Mouse (Mus musculus) heart, adult 18-20 months (tissue): Measurements from ENCODE around the gene Fam84a. TPM values are rescaled to one million over a fixed set of nuclear protein-coding genes. Genes with fewer than 3 reads are reported as not detected.

Experiments used
- DNase-seq, 2 experiments: peaks; one replicate each; pipeline ENCODE4 v3.0.0; 2021 to 2022; ENCODE audit warnings: mixed read lengths in 1 of 2
- long read RNA-seq, 2 experiments: library from polyadenylated mRNA; stranded (forward); transcript quantifications; one replicate each; pipeline ENCODE4 v2.0.0; 2021
- total RNA-seq, 2 experiments: library from RNA; stranded (reverse); gene quantifications; 2 replicates each; pipeline ENCODE4 v1.2.3; 2021

Fam84a gene
- under 1 TPM; 0.35 to 0.98 TPM for total RNA-seq
- long read RNA-seq, experiment 1, partial matches to known transcripts: 0 of 1 reads
- long read RNA-seq, experiment 1, other reads (novel, unspliced or antisense): 1 of 1 reads
- long read RNA-seq, experiment 2, partial matches to known transcripts: 0 of 2 reads
- long read RNA-seq, experiment 2, other reads (novel, unspliced or antisense): 2 of 2 reads

DNA sequence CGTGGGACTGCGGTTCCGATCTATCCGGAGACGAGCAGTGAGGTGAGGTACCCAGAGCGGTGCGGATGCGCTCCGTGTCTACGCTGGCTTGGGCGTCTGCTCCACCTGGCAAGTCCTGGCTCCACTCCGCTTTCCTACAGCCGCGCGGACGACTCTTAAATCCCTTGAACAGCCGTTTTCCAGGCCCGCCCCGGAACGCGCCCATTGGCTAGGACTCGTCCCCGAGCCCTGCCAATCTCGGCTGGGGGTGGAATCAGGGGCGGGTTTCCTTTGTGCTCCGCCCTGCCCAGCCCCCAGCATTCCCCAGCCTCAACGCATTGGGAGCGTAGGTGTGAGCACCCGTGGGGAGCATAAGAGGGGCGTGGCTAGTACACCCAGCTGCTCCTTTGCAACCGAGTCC lies at the start of gene Fam84a:
Gene Fam84a, minus strand, starts transcription at position 134 of the 400 bp plus-strand sequence.
- DNase-seq: peak; percentile 85 to 86

DNA sequence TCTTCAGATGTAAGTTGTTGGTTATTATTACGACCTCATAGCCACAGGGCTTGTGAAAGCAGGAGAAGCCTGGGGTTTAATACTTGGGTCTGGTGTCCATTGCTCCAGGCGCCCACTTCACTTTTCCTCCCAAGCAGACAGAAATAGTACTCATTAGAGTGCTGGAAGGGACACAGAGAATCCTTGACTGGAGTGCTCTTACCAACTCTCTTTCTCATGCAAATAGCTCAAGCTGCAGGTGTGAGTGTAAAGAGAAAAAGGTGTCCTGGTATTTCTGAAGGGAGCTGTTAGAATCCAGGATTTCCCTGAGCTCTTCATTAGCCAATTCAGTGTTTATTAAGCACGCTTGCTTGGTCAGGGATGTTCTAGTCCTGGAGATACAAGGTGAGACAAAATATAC lies 43.6 kb upstream of the Fam84a start:
- DNase-seq: no peak

DNA sequence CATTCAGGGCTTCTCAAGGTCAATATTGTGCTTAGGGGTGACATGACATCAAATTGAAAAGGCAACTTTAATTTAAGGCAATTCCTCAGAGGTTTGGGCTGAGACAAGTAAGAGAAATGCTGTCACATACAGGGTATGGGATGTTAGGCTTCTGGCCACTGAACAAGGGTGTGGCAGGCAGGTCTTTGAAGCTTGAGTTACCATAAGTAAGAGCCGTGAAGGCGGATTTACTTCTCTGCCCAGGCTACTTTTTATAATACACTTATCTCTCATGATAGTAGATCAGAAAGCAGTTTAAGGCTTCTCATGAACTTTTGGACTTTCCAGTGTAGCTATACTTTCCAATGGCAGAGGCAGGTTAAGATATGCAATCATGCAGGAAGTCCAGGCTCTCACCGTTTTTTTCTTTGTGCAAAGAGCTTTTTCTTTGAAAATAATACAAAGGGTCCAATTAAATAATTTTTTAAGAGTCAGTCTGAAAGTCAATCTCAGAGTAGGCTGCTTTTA lies 34.9 kb upstream of the Fam84a start:
- DNase-seq: no peak

DNA sequence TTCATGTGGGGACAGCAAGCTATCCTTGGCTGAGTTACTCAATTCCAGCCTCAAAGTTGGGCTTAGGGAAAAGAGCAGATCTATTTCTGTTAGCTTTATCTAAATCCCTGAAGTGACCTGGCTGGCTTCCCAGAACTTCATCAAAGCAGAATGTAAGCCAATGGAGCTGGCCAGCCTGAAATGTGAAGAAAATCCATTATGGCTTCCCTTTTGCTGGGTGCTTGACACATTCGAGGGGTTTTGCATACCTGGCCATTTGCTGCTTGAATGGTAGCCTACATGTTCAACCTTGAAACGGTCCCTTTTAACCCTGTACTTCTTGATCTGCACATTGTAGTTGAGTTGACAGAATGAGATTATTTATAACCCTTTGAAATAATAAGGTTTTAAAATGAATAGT lies 13.9 kb upstream of the Fam84a start:
- DNase-seq: peak; percentile 79 to 81

DNA sequence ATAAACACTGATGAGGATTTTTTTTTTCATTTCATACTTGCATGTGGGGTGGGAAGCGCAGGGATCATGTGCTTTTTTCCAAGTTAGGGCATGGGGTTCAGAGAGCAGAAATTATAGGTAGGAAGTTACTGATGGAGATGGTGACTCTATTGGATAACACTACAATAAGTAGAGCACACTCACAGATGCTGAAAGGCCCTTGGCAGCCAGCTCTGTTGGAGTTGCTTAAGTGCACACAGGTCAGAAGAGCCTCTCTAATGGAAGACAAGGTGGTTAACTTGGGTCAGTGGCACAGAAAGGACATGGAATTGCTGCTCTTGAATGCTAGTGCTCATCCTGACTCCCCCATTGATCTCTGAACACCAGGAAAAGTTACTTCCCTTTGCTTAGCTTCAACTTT lies 13.1 kb upstream of the Fam84a start:
- peak; percentile 50 to 52 for DNase-seq

DNA sequence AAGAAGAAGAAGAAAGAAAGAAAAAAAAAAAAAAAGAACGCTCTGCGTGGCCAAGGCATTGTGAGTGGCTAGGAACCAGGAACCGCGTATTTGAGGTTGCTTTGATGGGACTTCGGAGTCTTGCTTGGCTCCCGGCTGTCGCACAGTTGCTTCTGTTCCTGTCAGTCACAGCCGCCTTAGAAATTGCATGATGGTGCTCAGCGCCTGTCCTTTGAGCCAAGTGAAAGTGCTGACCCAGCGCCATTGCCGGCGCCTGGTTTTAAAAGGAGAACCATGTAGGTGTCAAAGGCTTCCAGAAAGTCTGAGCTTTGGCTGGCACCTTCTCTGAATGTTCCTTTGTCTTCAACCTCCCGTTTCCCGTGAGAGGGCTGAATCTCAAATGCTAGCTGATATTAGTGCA lies 572 bp upstream of the Fam84a start:
- DNase-seq: peak; percentile 28 to 45

DNA sequence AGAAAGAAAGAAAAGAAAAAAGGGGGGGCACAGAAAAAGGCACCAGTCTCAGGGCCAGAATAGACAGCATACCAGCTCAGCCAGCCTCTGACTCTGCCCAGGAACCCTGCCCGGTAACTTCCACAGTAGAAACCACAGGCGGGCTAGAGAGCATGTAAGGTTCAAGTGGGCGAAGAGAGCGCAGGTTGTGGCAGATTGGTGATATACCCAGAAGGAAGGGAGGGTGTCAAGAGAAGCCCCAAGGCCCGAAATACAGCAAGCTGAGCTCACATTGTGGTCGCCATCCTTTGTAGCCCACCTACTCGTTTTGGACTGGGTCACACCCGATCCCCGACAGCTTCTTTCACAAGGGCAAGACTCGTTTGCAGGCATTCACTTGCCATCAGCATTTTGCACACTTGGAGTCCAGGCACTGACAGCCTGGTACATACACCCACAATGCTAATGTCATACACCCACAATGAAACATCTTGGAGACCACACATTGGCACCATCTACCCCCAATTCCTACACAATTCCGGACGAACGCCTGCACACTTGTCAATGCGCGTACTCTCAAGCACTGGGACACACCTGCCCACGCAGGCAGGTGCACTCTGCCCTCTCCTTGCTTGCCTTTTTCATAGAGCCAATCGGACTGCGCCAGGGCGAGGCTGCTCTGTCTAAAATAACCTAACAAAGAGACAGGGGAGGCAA lies 770 bp downstream of the Fam84a start:
- peak; percentile 4 to 9 for DNase-seq

DNA sequence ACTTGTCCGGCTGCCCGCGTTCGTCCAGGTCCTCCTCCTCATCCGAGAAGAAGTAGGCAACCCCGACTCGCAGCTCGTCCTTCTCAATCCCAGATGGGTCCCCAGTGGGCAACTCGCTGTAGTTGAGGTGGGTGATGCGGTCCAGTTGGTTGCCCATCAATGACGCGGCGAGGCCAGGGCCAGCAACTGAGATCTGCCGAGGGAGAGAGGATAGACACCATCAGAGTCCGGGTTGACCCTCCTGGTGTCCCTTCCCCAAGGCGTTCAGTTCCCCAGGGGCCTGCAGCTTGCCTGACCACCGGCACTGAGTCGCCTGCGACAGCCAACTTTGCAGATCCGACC lies 1.3 kb downstream of the Fam84a start:
- peak in 1 of 2 experiments; percentile 16 for DNase-seq

DNA sequence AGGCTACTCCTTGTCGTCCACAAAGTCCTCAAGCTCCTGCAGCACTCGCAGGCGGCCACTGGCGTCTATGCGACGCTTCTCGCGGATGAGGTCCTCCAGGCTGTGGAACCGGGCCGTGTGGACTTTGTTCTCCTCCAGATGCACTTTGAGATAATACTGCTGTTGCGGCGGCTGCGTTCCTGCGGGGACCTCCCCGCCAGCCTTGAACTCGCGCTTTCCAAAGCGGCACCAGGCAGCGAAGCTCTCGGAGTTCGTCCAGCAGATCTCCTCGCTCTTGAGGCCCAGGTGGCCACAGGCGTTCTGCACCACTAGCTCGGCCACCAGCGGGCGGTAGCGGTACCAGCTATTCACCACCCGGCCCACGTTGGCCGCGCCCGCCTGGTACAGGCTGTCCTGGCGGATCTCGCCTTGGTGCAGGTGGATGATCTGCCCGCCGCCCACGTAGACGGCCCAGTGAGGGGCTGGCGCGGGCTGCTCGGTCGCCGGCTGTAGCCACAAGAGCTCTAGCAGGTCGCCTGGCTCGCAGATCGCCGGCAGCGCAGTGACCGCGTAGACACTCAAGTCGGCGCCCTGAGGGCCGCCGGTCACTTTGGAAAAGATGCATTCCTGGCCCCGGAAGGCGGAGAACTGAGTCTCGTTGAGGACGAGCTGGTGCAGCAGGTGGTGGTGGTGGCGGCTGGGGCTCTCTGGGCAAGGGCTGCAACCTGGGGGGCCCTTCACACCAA lies 1.8 kb downstream of the Fam84a start:
- DNase-seq: peak; percentile 61 to 71

DNA sequence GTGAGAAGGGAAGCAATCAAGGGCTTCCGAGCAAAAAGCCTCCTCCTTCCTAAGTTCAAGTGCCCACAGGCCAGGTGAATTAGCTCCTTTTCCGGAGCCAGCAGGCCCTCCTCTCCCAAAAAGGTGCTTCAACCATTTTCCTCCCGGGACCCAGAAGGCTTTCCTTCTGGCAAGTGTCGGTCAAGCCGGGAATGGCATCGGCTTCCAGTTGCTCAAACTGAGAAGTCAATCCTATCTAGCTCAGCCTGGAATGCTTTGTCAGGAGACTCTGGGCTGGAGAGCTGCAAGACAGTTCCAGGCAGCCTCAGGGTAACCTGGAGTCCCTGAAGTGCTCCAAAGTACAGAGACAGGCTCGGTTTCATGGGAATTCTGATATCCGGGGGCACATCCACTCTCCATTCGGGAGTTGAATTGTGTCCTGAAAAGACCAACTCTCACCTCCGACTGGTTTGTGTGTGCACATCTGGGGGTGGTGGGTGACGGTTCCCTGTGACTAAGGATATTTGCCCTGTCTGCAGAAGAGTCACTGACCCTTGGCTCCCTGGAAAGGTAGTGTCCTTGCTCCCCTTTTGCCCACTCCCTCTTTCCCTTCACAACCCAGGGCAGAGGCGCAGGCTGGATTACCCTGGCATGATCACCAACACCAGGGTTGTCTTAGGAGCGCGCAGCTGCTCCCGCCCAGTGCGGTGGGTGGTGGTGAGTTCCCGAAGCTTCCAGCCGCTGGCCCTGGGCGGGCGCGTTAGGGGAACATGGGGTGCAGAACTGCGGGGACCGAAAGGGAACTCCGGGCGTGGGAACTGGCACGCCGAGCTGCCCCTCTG lies 2.6 kb downstream of the Fam84a start:
- peak in 1 of 2 experiments; percentile 10 for DNase-seq

DNA sequence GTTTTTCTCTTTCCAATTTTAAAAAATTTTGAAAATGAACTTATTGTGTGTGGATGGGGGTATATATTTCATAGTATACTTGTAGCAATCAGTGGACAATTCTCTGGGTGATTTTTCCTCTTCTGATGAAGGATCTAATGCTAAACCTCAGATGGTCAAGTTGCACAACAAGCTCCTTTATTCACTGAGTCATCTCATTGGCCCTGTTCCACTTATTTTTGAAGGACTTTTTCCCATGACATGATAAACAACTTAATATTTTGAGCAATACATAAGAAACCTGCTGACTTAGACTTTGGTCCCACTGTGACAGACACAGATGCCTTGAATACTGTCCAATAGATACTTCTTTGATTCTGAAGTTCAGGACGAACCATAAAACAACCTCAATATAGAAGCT lies 14.8 kb downstream of the Fam84a start:
- no peak for DNase-seq

DNA sequence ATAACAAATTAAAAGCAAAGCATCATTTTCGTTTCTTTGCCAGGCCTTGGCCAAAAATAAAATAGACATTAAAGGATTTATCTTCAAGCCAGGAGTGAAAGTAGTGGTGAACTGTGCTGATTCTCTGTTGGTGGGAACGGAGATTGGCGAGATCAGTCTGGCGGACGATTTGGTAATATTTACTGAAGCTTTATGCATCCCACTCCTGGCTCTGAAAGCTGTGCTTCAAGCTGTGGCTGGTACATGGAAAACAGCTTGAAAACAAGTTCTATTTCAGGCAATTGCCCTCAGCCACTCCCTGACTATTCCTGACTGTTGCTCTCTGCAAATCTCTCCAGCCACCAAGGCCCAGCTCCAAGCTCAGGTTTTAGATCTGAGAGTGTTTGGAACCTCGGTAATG lies 37.1 kb downstream of the Fam84a start:
- DNase-seq: peak; percentile 2 to 6

DNA sequence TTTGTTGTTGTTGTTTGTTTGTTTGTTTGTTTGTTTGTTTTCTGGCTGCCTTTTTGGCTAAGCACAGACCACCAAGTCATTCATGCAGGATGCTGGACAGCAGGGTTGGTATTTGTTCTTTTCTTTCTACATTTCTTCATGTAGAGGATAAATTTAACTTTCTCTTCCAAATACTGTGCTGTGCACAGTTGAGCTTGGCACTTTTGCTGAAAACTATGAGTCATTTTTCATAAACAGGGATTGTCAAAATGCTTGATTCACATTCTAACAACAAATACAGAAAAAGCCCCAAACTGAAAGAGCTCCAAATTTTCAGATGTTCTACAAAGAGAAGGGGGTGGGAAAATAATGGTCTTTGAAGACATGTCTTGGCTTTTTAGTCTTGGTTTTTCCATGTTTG lies 54.9 kb downstream of the Fam84a start:
- DNase-seq: no peak
